Mouse (Mus musculus) testis, adult 2 months (tissue): ENCODE data around the gene Fpgs. TPM values are rescaled to one million over a fixed set of nuclear protein-coding genes. Genes with fewer than 3 reads are reported as not detected.

Experiments used
- H3K27ac ChIP-seq: fragments of 200-500 bp; 2 replicates; pipeline ENCODE4 v1.5.1; 2012; ENCODE audit warnings: low read depth, low read length; ENCODE audit not compliant: control insufficient read depth, insufficient read depth
- H3K27me3 ChIP-seq: fragments of 200-500 bp; 2 replicates; pipeline ENCODE4 v1.6.1; 2012; ENCODE audit warnings: mild to moderate bottlenecking, low read length, moderate library complexity; ENCODE audit not compliant: control insufficient read depth, insufficient read depth
- H3K36me3 ChIP-seq: fragments of 200-500 bp; 2 replicates; pipeline ENCODE4 v1.6.1; 2012; ENCODE audit warnings: mild to moderate bottlenecking, low read length; ENCODE audit not compliant: control insufficient read depth, insufficient read depth
- H3K4me1 ChIP-seq: fragments of 200-500 bp; 2 replicates; pipeline ENCODE4 v1.6.1; 2012; ENCODE audit warnings: low read length; ENCODE audit not compliant: control insufficient read depth, insufficient read depth
- H3K4me3 ChIP-seq: fragments of 200-500 bp; 2 replicates; pipeline ENCODE4 v1.5.1; 2012; ENCODE audit warnings: low read depth, mild to moderate bottlenecking, low read length, moderate library complexity, mixed read lengths; ENCODE audit not compliant: control insufficient read depth
- CTCF ChIP-seq: fragments of 200-500 bp; IDR thresholded peaks from 2 replicates; pipeline ENCODE4 v1.5.1; 2012; ENCODE audit warnings: low read depth, mild to moderate bottlenecking, inconsistent platforms, low read length, moderate library complexity; ENCODE audit not compliant: control insufficient read depth, insufficient read depth, insufficient replicate concordance
- POLR2A ChIP-seq: fragments of 200-500 bp; IDR thresholded peaks from 2 replicates; pipeline ENCODE4 v1.6.1; 2012; ENCODE audit warnings: low read depth, mild to moderate bottlenecking, inconsistent platforms, low read length, moderate library complexity; ENCODE audit not compliant: control insufficient read depth
- polyA plus RNA-seq: library from polyadenylated mRNA; depleted of rRNA; stranded (reverse); fragments of >200 nt; gene quantifications from 2 replicates; pipeline ENCODE4 v1.2.3, GENCODE M21; 2012

Gene Fpgs
- polyA plus RNA-seq, 1 experiment = 39.4 TPM

- Histone ChIP-seq H3K27ac (no peak overlapping the region), H3K4me1 (no peaks in the 10 kb centered on the region), H3K36me3 (no peaks in the 10 kb centered on the region), H3K4me3 (no peak overlapping the region), H3K27me3 (no peaks in the 10 kb centered on the region)
- TF ChIP-seq CTCF (no peak), POLR2A (no peak)
These were observed 35.8 kb downstream of the Fpgs start for GRCm38 (mm10) chr2:32668176-32668575.

GRCm38 (mm10) chr2:32667775-32668174, 36.2 kb downstream of the Fpgs start:
- Histone ChIP-seq H3K27ac (no peak overlapping the region), H3K4me3 (no peak overlapping the region), H3K4me1 (no peaks in the 10 kb centered on the region), H3K27me3 (no peaks in the 10 kb centered on the region), H3K36me3 (no peaks in the 10 kb centered on the region)
- TF ChIP-seq POLR2A (no peak), CTCF (no peak)

- TF ChIP-seq CTCF = no peak
- no peak for TF ChIP-seq POLR2A
- H3K27ac ChIP-seq = no peak overlapping the region
- H3K4me1 ChIP-seq = peaks cover 3% of the 10 kb centered on the region; the same call in 1 of the 2 replicates
- no peak overlapping the region for H3K4me3 ChIP-seq
- H3K36me3 ChIP-seq = no peaks in the 10 kb centered on the region
- no peaks in the 10 kb centered on the region for H3K27me3 ChIP-seq
These were observed 38.1 kb downstream of the Fpgs start for GRCm38 (mm10) chr2:32665853-32666252.

- no peaks in the 10 kb centered on the region for H3K36me3 ChIP-seq
- no peak overlapping the region for H3K4me3 ChIP-seq
- no peak overlapping the region for H3K27ac ChIP-seq
- no peaks in the 10 kb centered on the region for H3K27me3 ChIP-seq
- TF ChIP-seq CTCF = no peak
- TF ChIP-seq POLR2A = no peak
- H3K4me1 ChIP-seq = peaks cover 3% of the 10 kb centered on the region; the same call in 1 of the 2 replicates
These were observed 38.6 kb downstream of the Fpgs start for GRCm38 (mm10) chr2:32665345-32665744.

GRCm38 (mm10) chr2:32662291-32662690, 41.7 kb downstream of the Fpgs start:
- Histone ChIP-seq H3K4me1 (peaks cover 3% of the 10 kb centered on the region; the same call in 1 of the 2 replicates), H3K4me3 (no peak overlapping the region), H3K27me3 (no peaks in the 10 kb centered on the region), H3K27ac (0 out of 2 replicates have a peak overlapping the region, but pooled peaks have one; percentile 15), H3K36me3 (no peaks in the 10 kb centered on the region)
- no peak for TF ChIP-seq POLR2A
- no peak for TF ChIP-seq CTCF

GRCm38 (mm10) chr2:32661509-32662107, 42.3 kb downstream of the Fpgs start:
- H3K36me3 ChIP-seq = no peaks in the 10 kb centered on the region
- TF ChIP-seq CTCF (no peak), POLR2A (no peak)
- H3K27me3 ChIP-seq = no peaks in the 10 kb centered on the region
- 0 out of 2 replicates have a peak overlapping the region, but pooled peaks have one; percentile 15 for H3K27ac ChIP-seq
- H3K4me1 ChIP-seq = peaks cover 3% of the 10 kb centered on the region; the same call in 1 of the 2 replicates
- H3K4me3 ChIP-seq = no peak overlapping the region

GRCm38 (mm10) chr2:32658873-32659272, 45.1 kb downstream of the Fpgs start:
- Histone ChIP-seq H3K27ac (no peak overlapping the region), H3K27me3 (no peaks in the 10 kb centered on the region), H3K36me3 (no peaks in the 10 kb centered on the region), H3K4me1 (peaks cover 3% of the 10 kb centered on the region; the same call in 1 of the 2 replicates), H3K4me3 (no peak overlapping the region)
- TF ChIP-seq CTCF = no peak
- no peak for TF ChIP-seq POLR2A

GRCm38 (mm10) chr2:32655826-32656225, 48.1 kb downstream of the Fpgs start:
- Histone ChIP-seq H3K27me3 (no peaks in the 10 kb centered on the region), H3K27ac (peak overlapping the region; percentile 26; the same call in 1 of the 2 replicates), H3K4me1 (no peaks in the 10 kb centered on the region), H3K36me3 (no peaks in the 10 kb centered on the region), H3K4me3 (no peak overlapping the region)
- TF ChIP-seq POLR2A (no peak), CTCF (no peak)
